8 mouse cellular contexts compared by ENCODE assay signal in the genomic region with DNA sequence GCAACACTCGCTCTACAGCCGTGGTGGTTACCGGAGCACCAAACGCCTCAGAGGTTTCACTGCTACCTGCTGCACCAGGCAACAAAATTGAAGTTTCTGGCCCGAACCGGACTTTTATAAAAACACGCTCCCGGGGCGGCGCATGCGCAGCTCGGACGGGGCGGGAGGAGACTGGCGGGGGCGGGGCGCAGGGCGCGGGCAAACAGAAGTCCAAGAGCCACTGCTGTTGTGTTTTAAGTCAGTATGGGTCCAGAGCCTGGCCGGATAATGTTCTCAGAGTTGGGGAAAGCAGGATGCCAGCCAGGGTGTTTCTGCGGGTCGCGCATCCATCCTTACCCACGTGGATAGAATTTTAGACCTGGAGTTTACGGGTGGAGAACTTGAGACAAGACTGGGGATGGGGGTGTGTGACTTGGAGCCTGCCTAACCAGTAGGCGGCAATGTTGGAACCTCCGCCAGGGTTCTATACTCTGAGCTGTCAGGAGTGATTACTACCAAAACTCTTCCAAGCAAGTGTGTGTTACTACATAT. TPM values are rescaled to one million over a fixed set of nuclear protein-coding genes. Genes with fewer than 3 reads are reported as not detected.
DNase-seq lines count a peak whose midpoint lies in the region; ATAC-seq and TF ChIP-seq lines count a peak whose summit lies in the region.

A gene (minus strand): TSS at position 83 of the 531 bp plus-strand sequence.

- H3K4me1 ChIP-seq in G1E (ENCODE audit: insufficient read depth, low read depth, low read length), result no peaks in the 10 kb centered on the region
- peaks cover 40% of the 10 kb centered on the region for H3K4me1 ChIP-seq in hindbrain, embryonic 14.5 days (replicated peaks; ENCODE audit: control insufficient read depth, insufficient read depth, low read length)

- H3K4me2 ChIP-seq in hindbrain, embryonic 14.5 days (replicated peaks), result peak within 1 kb of the TSS; percentile 93

- peaks cover 37% of the 10 kb centered on the region for H3K9me3 ChIP-seq in G1E (replicated peaks)
- no peaks in the 10 kb centered on the region for H3K9me3 ChIP-seq in hindbrain, embryonic 14.5 days (ENCODE audit: control insufficient read depth, low read length)

- no peaks in the 10 kb centered on the region for H3K27me3 ChIP-seq in G1E (ENCODE audit: insufficient read depth, low read length)
- no peaks in the 10 kb centered on the region; the same call in 1 of the 2 replicates for H3K27me3 ChIP-seq in hindbrain, embryonic 14.5 days (ENCODE audit: control insufficient read depth, insufficient read depth, low read length)

- peak within 1 kb of the TSS; percentile 80 for H3K9ac ChIP-seq in hindbrain, embryonic 14.5 days

- peak within 1 kb of the TSS; percentile 83 for H3K27ac ChIP-seq in hindbrain, embryonic 14.5 days

- no peak for TF ChIP-seq CTCF in G1E (IDR thresholded peaks at IDR 0.05; ENCODE audit: low read depth, low read length)

- DNase-seq in G1E (ENCODE audit: low spot score), result no peak
- peak; percentile 23 to 31 for DNase-seq in cerebellum, postnatal 36 days
- DNase-seq in gastrocnemius, adult 18-20 months (ENCODE audit: low spot score), result peak; percentile 65
- DNase-seq in hindbrain, embryonic 14.5 days (ENCODE audit: low spot score), result peak; percentile 82
- peak; percentile 20 to 39 for DNase-seq in left cerebral cortex, adult 18-20 months (ENCODE audit: low spot score in 2 of 2)
- DNase-seq in lung, postnatal 4 days, result peak; percentile 90 to 93
- DNase-seq in retina, postnatal 1 day, result peak; percentile 94
- DNase-seq in thymus, postnatal 4 days, result peak; percentile 97

- ATAC-seq in G1E (ENCODE audit: extremely low read depth, insufficient number of reproducible peaks, low FRiP score, poor library complexity, severe bottlenecking), result no peak
- peak; percentile 67 for ATAC-seq in hindbrain, embryonic 14.5 days (ENCODE audit: low FRiP score)

- H3K4me3 ChIP-seq in G1E (ENCODE audit: low read depth, low read length), result peak within 1 kb of the TSS; percentile 22; the same call in 1 of the 2 replicates
- H3K4me3 ChIP-seq in hindbrain, embryonic 14.5 days (replicated peaks; ENCODE audit: low read length), result peak within 1 kb of the TSS; percentile 51

- H3K36me3 ChIP-seq in G1E (replicated peaks), result no peaks in the 10 kb centered on the region
- no peaks in the 10 kb centered on the region for H3K36me3 ChIP-seq in hindbrain, embryonic 14.5 days (replicated peaks; ENCODE audit: control insufficient read depth, insufficient read depth)

- under 1% methylated on average over 27 of the region's 27 CpGs for WGBS in hindbrain, embryonic 14.5 days

RNA-seq across cellular contexts. Expression of the gene that starts here (rescaled TPM):
- 17.8 TPM in 1 of 2 replicates, not detected in the other for total RNA-seq in G1E (2014; fragmentation: Nextera tagmentation)
- 0.12 and 0.16 TPM in 2 replicates for total RNA-seq in G1E (2017)
- polyA plus RNA-seq in G1E (2012), result not detected in 2 replicates
- total RNA-seq in gastrocnemius, adult 18-20 months (2021), result 1 to 10 TPM; 2.4 to 2.8 TPM
- polyA plus RNA-seq in hindbrain, embryonic 14.5 days (2014; fragmentation: Nextera tagmentation; extraction: Ambion mirVana), result 8.6 and 10.7 TPM in 2 replicates
- total RNA-seq in left cerebral cortex, adult 18-20 months (2021), result 1 to 10 TPM; 1.5 to 1.7 TPM
